Comparison of ENCODE assay signal across 8 mouse cellular contexts in genomic region chr4:132048995-132049404, GRCm38 (mm10). TPM values are rescaled to one million over a fixed set of nuclear protein-coding genes. Genes with fewer than 3 reads are reported as not detected.
DNase-seq lines count a peak whose midpoint lies in the region; ATAC-seq and TF ChIP-seq lines count a peak whose summit lies in the region.

No protein-coding gene starts in this region.

- peak overlapping the region; percentile 95 for H3K4me3 ChIP-seq in E14TG2a.4 (replicated peaks; ENCODE audit: low read length)
- peak overlapping the region; percentile 99 for H3K4me3 ChIP-seq in forebrain, embryonic 12.5 days (replicated peaks)
- H3K4me3 ChIP-seq in heart, embryonic 16.5 days (ENCODE audit: low read length), result peak overlapping the region; percentile 92
- H3K4me3 ChIP-seq in liver, embryonic 13.5 days (replicated peaks), result peak overlapping the region; percentile 82
- H3K4me3 ChIP-seq in stomach, embryonic 15.5 days (replicated peaks), result peak overlapping the region; percentile 78

- H3K36me3 ChIP-seq in E14TG2a.4 (ENCODE audit: insufficient read depth, low read length), result no peaks in the 10 kb centered on the region
- H3K36me3 ChIP-seq in forebrain, embryonic 12.5 days (replicated peaks), result no peaks in the 10 kb centered on the region
- no peaks in the 10 kb centered on the region for H3K36me3 ChIP-seq in heart, embryonic 16.5 days (ENCODE audit: control insufficient read depth, insufficient read depth)
- H3K36me3 ChIP-seq in liver, embryonic 13.5 days, result peaks cover 37% of the 10 kb centered on the region
- no peaks in the 10 kb centered on the region for H3K36me3 ChIP-seq in stomach, embryonic 15.5 days

- peak overlapping the region; percentile 72 for H3K4me2 ChIP-seq in forebrain, embryonic 12.5 days
- peak overlapping the region; percentile 99 for H3K4me2 ChIP-seq in heart, embryonic 16.5 days (ENCODE audit: low read depth, low read length)
- H3K4me2 ChIP-seq in liver, embryonic 13.5 days, result peak overlapping the region; percentile 100
- H3K4me2 ChIP-seq in stomach, embryonic 15.5 days, result peak overlapping the region; percentile 92

- H3K27me3 ChIP-seq in E14TG2a.4 (ENCODE audit: insufficient read depth, low read length), result peaks cover 57% of the 10 kb centered on the region
- H3K27me3 ChIP-seq in forebrain, embryonic 12.5 days, result peaks cover 25% of the 10 kb centered on the region
- H3K27me3 ChIP-seq in heart, embryonic 16.5 days (ENCODE audit: control insufficient read depth, insufficient read depth, low read length), result no peaks in the 10 kb centered on the region
- no peaks in the 10 kb centered on the region for H3K27me3 ChIP-seq in liver, embryonic 13.5 days
- no peaks in the 10 kb centered on the region for H3K27me3 ChIP-seq in stomach, embryonic 15.5 days (replicated peaks)

- peak overlapping the region; percentile 99 for H3K9ac ChIP-seq in forebrain, embryonic 12.5 days
- peak overlapping the region; percentile 93 for H3K9ac ChIP-seq in heart, embryonic 16.5 days (ENCODE audit: low read length)
- peak overlapping the region; percentile 94 for H3K9ac ChIP-seq in liver, embryonic 13.5 days
- peak overlapping the region; percentile 75 for H3K9ac ChIP-seq in stomach, embryonic 15.5 days

- TF ChIP-seq CTCF in E14TG2a.4 (conservative IDR thresholded peaks at IDR 0.05; ENCODE audit: low read length), result no peak

- 0% methylated on average over 19 of the region's 46 CpGs for WGBS in forebrain, embryonic 12.5 days
- WGBS in heart, embryonic 16.5 days, result 0% methylated on average over 31 of the region's 46 CpGs
- WGBS in liver, embryonic 13.5 days (ENCODE audit: insufficient replicate concordance), result under 1% methylated on average over 34 of the region's 46 CpGs
- 0% methylated on average over 33 of the region's 46 CpGs for WGBS in stomach, embryonic 15.5 days

- peak; percentile 97 for ATAC-seq in forebrain, embryonic 12.5 days (ENCODE audit: low FRiP score)
- ATAC-seq in heart, embryonic 16.5 days (replicated peaks; ENCODE audit: extremely low read depth, insufficient read depth, low FRiP score), result peak; percentile 98
- peak; percentile 95 for ATAC-seq in liver, embryonic 13.5 days (ENCODE audit: low read depth)
- peak; percentile 98 for ATAC-seq in stomach, embryonic 15.5 days (ENCODE audit: insufficient read depth, low FRiP score, low read depth)

- DNase-seq in c-Kit-positive CD71-positive TER-119-positive erythroid progenitor cells, embryonic 14.5 days (ENCODE audit: low spot score), result peak; percentile 65
- DNase-seq in kidney, postnatal 25 days, result peak; percentile 89 to 96
- peak; percentile 76 for DNase-seq in liver, embryonic 13.5 days
- DNase-seq in neural tube, embryonic 10.5 days (ENCODE audit: extremely low spot score, low spot score), result peak; percentile 93

- H3K27ac ChIP-seq in forebrain, embryonic 12.5 days, result peak overlapping the region; percentile 98
- H3K27ac ChIP-seq in heart, embryonic 16.5 days (ENCODE audit: low read length), result peak overlapping the region; percentile 76
- H3K27ac ChIP-seq in liver, embryonic 13.5 days, result peak overlapping the region; percentile 72
- peak overlapping the region; percentile 88 for H3K27ac ChIP-seq in stomach, embryonic 15.5 days

- no peaks in the 10 kb centered on the region for H3K9me3 ChIP-seq in E14TG2a.4 (ENCODE audit: low read length)
- H3K9me3 ChIP-seq in forebrain, embryonic 12.5 days, result no peaks in the 10 kb centered on the region
- no peaks in the 10 kb centered on the region for H3K9me3 ChIP-seq in heart, embryonic 16.5 days (replicated peaks; ENCODE audit: control insufficient read depth, low read length)
- H3K9me3 ChIP-seq in liver, embryonic 13.5 days (replicated peaks), result no peaks in the 10 kb centered on the region
- no peaks in the 10 kb centered on the region for H3K9me3 ChIP-seq in stomach, embryonic 15.5 days

- peaks cover 13% of the 10 kb centered on the region for H3K4me1 ChIP-seq in E14TG2a.4 (replicated peaks; ENCODE audit: low read depth, low read length)
- peaks cover 38% of the 10 kb centered on the region for H3K4me1 ChIP-seq in forebrain, embryonic 12.5 days
- peaks cover 18% of the 10 kb centered on the region for H3K4me1 ChIP-seq in heart, embryonic 16.5 days (ENCODE audit: control insufficient read depth, insufficient read depth, low read length)
- H3K4me1 ChIP-seq in liver, embryonic 13.5 days (replicated peaks), result peaks cover 84% of the 10 kb centered on the region
- H3K4me1 ChIP-seq in stomach, embryonic 15.5 days, result peaks cover 10% of the 10 kb centered on the region; the same call in 1 of the 2 replicates

RNA-seq across cellular contexts. Expression of gene Gm10300, which starts 25.5 kb away (rescaled TPM):
- 0.08 TPM in 1 of 2 replicates, not detected in the other for polyA plus RNA-seq in forebrain, embryonic 12.5 days (2016; fragmentation: Nextera tagmentation; extraction: Ambion mirVana)
- polyA plus RNA-seq in heart, embryonic 16.5 days (2015; fragmentation: Nextera tagmentation; extraction: Ambion mirVana), result 0.05 and 0.10 TPM in 2 replicates
- 0.39 and 0.63 TPM in 2 replicates for polyA plus RNA-seq in liver, embryonic 13.5 days (2015; fragmentation: Nextera tagmentation; extraction: Ambion mirVana)
- polyA plus RNA-seq in stomach, embryonic 15.5 days (2015; fragmentation: Nextera tagmentation; extraction: Ambion mirVana), result 0.13 TPM in 1 of 2 replicates, not detected in the other

RNA-seq across cellular contexts. Expression of gene Epb41, which starts 26.1 kb away (rescaled TPM):
- 136 and 158 TPM in 2 replicates for polyA plus RNA-seq in forebrain, embryonic 12.5 days (2016; fragmentation: Nextera tagmentation; extraction: Ambion mirVana)
- 67.4 and 68.6 TPM in 2 replicates for polyA plus RNA-seq in heart, embryonic 16.5 days (2015; fragmentation: Nextera tagmentation; extraction: Ambion mirVana)
- polyA plus RNA-seq in liver, embryonic 13.5 days (2015; fragmentation: Nextera tagmentation; extraction: Ambion mirVana), result 147 and 193 TPM in 2 replicates
- polyA plus RNA-seq in stomach, embryonic 15.5 days (2015; fragmentation: Nextera tagmentation; extraction: Ambion mirVana), result 54.9 and 57.8 TPM in 2 replicates

Comparison
In these comparisons a context has a peak if more than half of its experiments do, and no peak if none do; other contexts are left out.
1. Peak in every context shown above with its lines: DNase-seq, ATAC-seq, H3K4me3 ChIP-seq and H3K27ac ChIP-seq.